Mouse (Mus musculus) cerebellum, adult 18-20 months (tissue): ENCODE data around the gene Hrh3.

Source experiments
- DNase-seq, 2 experiments: peaks; one replicate each; pipeline ENCODE4 v3.0.0; 2021

The Hrh3 gene

DNA sequence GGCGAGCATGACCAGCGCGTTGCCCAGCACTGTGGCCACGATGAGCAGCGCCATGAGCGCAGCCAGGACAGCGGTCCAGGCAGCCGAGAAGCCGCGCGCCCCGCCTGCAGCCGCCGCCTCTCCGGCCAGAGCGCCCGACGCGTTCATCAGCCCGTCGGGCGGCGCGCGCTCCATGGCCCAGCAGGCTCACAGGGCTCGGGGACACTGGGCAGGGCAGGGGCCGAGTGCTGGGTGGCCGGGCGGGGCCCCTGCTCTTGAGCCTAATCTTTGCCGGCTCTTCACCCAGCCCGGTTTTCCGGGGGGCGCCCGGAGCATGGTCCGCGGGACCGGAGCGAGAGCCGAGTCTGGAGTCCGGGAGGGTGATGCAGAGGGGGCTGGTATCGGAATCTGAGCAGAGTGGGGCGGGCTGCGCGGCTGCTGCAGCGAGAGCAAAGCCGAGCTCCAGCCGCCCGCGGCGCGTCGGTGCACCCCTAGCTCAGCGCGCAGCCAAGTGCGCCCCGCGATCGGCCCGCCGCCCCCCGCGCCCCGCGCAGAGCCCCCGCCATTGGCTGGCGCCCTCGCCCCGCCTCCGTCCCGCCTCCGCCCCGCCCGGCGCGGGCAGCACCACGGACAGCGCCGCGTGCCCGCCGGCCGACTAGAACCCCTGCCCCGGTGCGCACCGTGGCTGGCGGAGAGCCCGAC is at the start of gene Hrh3:
Gene Hrh3, minus strand, starts transcription at position 511 of the 681 bp plus-strand sequence.
- peak; percentile 76 to 86 for DNase-seq

GRCm38 (mm10) chr2:180148551-180148950 is 44.3 kb upstream of the Hrh3 start:
- DNase-seq: peak; percentile 55 to 61

DNA sequence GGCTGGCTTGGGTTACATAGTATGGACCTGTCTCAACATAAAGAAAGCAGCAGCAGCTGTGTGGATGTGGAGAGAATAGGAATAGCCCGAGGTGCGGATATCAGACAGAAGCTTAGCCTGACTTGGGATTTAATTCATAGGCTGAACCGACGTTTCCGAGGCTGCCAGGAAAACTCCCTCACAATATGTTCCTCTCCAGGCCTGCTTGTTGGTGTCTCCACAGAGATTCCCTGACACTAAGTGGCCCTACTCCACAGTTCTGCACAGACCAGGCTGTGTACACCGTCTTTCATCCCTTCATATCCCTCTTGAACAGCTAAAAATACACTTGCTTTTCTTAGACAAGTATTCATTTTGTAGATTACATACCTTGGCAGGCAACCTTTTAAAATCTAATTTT is 43.1 kb upstream of the Hrh3 start:
- DNase-seq: peak; percentile 42 to 51

- DNase-seq: peak; percentile 64 to 76
Measured at GRCm38 (mm10) chr2:180146091-180146490, 41.8 kb upstream of the Hrh3 start.

GRCm38 (mm10) chr2:180135414-180135813 is 31.1 kb upstream of the Hrh3 start:
- DNase-seq: no peak

GRCm38 (mm10) chr2:180133911-180134310 is 29.6 kb upstream of the Hrh3 start:
- no peak for DNase-seq

DNA sequence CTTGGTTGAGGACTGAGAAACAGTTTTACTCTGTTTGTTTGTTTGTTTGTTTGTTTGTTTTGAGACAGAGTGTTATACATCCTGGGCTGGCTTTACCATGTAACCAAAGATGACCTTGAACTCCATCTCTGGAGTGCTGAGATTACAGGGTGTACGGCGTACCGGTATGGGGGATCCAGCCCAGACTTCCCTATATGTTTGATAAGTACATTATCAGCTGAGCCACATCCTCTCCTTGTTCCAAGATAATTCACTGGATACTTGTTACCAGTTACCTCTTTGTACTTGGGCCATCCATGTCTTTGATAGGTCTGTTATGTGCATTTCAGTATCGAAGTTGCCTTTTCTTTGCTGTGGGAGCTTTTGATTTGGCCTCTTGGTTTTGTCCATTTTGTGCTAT is 28.9 kb upstream of the Hrh3 start:
- no peak for DNase-seq

GRCm38 (mm10) chr2:180127675-180128074 is 23.4 kb upstream of the Hrh3 start:
- DNase-seq: no peak

DNA sequence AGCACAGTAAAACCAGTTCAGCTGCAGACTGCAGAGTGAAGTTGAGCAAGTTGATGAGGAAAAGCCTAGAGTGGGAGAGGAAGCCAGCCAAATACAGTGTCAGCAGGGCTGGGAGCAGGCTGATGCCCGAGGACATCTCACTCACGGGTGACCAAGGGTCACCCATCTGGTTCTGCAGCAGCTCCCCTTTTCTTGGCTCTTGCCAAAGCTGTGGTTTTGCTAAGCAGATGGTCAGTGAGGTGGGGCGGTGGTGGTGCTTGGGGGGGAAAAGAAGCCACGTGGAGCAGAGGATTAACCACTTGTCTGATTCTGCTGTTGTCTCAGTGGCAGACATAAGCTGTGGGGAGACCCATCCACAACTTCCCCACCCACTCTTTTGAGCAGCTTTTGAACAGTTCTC is 21.9 kb upstream of the Hrh3 start:
- DNase-seq: peak; percentile 29 to 37

GRCm38 (mm10) chr2:180124192-180124591 is 19.9 kb upstream of the Hrh3 start:
- no peak for DNase-seq

- DNase-seq: no peak
Measured at GRCm38 (mm10) chr2:180120292-180120761, 16.0 kb upstream of the Hrh3 start.

DNA sequence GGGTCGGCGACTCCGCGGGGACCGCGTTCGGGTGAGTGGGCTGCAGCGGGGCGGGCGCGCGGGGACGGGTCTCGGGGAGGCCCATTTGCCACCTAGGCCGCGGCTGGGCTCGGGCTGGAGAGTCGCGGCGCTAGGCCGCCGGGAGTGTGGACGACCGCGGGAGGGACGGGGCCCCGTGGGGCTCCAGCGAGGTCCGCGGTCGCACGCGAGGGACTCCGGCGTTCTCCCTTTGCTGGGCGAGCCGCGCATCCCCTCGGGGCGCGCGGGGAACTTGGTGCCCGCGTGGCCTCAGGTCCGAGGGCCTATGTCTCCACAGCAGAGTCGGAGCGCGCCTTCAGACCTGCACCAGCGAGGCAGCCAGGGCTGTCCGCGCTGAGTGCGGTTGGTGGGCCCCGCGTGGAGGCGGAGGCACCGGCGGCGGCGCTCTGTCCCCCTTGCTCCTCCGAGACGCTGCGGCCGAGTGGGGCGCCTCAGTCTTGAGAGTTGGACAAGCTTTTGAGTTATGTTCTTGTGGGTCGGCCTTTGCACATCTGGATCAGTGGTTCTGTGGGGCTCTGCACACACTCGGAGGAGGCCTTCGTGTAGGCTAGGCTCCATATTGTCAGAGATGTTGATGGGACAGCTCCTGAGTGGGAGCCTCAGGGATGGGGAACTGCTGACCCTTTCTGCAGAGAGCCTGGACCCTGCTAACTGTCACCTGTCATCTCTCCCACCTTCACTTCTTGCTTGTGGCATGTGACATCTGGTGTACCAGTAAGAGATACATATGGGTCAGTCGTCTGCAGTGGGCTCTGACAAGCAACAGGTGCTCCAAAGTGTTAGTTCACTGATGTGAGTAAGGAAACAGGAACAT is 15.4 kb upstream of the Hrh3 start:
- DNase-seq: no peak

GRCm38 (mm10) chr2:180118661-180119438 is 14.6 kb upstream of the Hrh3 start, which contains the start of gene Osbpl2:
TSS of gene Osbpl2 (plus strand) at chr2:180119306.
- peak; percentile 100 for DNase-seq

DNA sequence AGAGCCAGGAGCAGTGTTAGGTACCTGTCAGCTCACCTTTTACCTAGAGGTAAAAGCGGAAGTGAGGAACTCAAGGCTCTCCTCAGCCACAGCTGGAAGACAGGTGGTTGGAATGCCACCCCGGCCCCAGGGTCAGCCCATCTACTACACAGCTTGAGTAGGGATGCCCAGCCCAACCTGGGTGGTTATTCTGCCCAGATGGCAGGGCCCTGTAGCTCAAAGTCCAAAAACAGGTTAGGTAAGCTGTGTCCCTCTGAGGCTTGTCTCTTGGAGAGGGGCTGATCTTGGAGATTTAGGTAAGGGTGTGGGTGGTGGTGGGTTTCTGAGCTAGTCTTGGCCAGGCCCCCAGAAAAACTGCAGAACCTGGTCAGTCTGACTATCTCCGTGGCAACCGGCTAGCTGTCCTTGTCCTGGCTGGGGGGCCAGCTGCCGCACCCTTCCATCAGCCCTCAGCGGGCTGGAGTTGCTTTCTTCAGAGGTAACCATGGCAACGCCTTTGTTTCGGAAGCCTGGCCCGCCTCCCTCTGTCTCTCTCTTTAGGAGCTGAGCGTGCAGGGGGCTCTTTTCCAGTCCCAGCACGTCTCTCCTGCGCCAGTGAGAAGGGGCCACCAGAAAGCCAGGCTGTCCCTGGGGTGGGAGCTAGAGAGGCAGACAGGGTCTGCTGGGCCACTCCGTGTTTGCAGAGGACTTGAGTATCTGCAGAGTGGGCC is 13.4 kb upstream of the Hrh3 start:
- DNase-seq: peak in 1 of 2 experiments; percentile 41

DNA sequence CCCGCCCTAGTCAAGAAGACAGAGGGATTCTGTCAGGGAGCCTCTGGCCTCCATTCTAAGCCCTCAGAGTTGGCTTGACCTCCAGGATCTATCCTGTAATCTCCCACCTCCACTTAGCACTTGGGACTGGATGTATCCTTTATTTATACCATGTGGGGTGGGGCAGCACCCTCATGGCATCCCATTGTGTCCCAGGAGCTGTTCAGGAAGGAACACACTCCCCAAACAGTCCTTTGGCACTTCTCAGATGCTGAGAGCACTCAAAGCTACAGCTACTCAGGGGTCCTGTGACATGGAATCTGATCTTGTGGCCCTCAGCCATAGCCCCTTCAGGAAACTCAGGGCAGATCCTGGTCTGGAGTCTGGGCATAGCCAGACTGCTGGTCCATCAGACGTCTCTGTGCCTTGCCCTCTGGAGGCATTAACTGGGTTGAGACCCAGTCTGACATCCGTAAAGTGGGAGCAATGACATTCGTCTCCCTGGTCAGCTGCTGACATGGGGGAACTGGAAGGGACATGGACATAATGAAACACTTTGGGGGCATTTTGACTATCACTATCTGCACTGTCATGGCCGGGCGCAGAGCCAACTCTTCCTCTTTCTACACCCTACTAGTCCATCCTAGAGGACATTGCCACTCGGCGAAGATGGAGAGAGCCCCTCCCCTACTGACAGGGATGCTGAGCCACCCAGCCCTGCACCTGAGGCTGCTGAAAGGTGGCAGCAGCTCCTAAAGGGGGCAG is 12.6 kb upstream of the Hrh3 start:
- peak in 1 of 2 experiments; percentile 36 for DNase-seq

GRCm38 (mm10) chr2:180116081-180116493 is 11.8 kb upstream of the Hrh3 start:
- no peak for DNase-seq

- DNase-seq: peak; percentile 55 to 65
Measured at GRCm38 (mm10) chr2:180115279-180115678, 11.0 kb upstream of the Hrh3 start.

GRCm38 (mm10) chr2:180113909-180114890 is 9.9 kb upstream of the Hrh3 start:
- peak; percentile 75 to 80 for DNase-seq

DNA sequence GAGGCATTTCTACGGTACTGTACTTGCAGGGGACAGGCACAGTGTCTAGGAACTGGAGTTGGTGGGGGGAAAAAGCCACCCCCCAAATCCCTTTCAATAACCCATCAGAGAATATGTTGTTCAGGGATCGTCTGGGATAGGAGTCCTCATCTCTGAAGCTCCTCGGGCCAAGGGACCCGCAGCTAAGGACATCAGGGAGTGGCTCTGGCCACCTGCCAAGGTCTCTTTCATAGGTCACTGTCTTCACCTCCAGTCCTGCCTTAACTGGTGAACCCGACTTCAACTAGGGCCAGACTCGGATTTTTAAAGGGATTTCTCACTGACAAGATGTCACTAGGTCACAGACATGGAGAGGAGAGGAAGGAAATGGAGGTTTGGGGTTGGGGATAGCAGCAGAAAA is 4.0 kb upstream of the Hrh3 start:
- no peak for DNase-seq

- DNase-seq: peak in 1 of 2 experiments; percentile 38
Measured at GRCm38 (mm10) chr2:180107081-180107480, 2.8 kb upstream of the Hrh3 start.
